Mouse (Mus musculus) heart, postnatal 0 days (tissue): Measurements from ENCODE around the gene Rcor1. TPM values are rescaled to one million over a fixed set of nuclear protein-coding genes. Genes with fewer than 3 reads are reported as not detected.

Experiments used
- ATAC-seq: fragments of 200-750 bp; cut with Nextera tagmentation; 2 replicates; pipeline ENCODE4 v1.8.0; 2017; ENCODE audit warnings: low read depth, moderate number of reproducible peaks, moderate library complexity; ENCODE audit not compliant: insufficient read depth
- DNase-seq: peaks from one replicate; pipeline ENCODE4 v3.0.0-alpha.2; 2016; ENCODE audit warnings: low spot score
- H3K27ac ChIP-seq: fragments of 300-500 bp; sonication (generic); 2 replicates; pipeline ENCODE4 v1.5.1; 2014; ENCODE audit warnings: low read depth, mild to moderate bottlenecking
- H3K27me3 ChIP-seq: fragments of 300-500 bp; sonication (generic); 2 replicates; pipeline ENCODE4 v1.6.1; 2014; ENCODE audit warnings: low read length, mixed read lengths; ENCODE audit not compliant: control insufficient read depth, insufficient read depth
- H3K36me3 ChIP-seq: fragments of 300-500 bp; sonication (generic); replicated peaks from 2 replicates; pipeline ENCODE4 v1.6.1; 2014; ENCODE audit warnings: low read length, mixed read lengths; ENCODE audit not compliant: control insufficient read depth, insufficient read depth
- H3K4me1 ChIP-seq: fragments of 300-500 bp; sonication (generic); 2 replicates; pipeline ENCODE4 v1.6.1; 2014; ENCODE audit warnings: antibody characterized with exemption; ENCODE audit not compliant: control insufficient read depth, insufficient read depth
- H3K4me2 ChIP-seq: fragments of 300-500 bp; sonication (generic); 2 replicates; pipeline ENCODE4 v1.6.1; 2014; ENCODE audit warnings: low read depth, mild to moderate bottlenecking, low read length, moderate library complexity
- H3K4me3 ChIP-seq: fragments of 300-500 bp; sonication (generic); 2 replicates; pipeline ENCODE4 v1.5.1; 2014; ENCODE audit warnings: low read depth, low read length
- H3K9ac ChIP-seq: fragments of 300-500 bp; sonication (generic); replicated peaks from 2 replicates; pipeline ENCODE4 v1.6.1; 2014; ENCODE audit warnings: low read depth, low read length, mixed read lengths
- H3K9me3 ChIP-seq: fragments of 300-500 bp; sonication (generic); replicated peaks from 2 replicates; pipeline ENCODE4 v1.6.1; 2016; ENCODE audit warnings: low read length; ENCODE audit not compliant: control insufficient read depth
- CTCF ChIP-seq: IDR thresholded peaks from 2 replicates; pipeline ENCODE4 v1.5.1; 2016; ENCODE audit warnings: antibody characterized with exemption, control low read depth, low read depth
- EP300 ChIP-seq: IDR thresholded peaks from 2 replicates; pipeline ENCODE4 v1.6.1; 2016; ENCODE audit warnings: antibody characterized with exemption, low read depth
- WGBS: fragments of 180-500 bp; shearing (Covaris S2); extraction: QIAGEN DNeasy Blood & Tissue Kit; methylation state at CpG from one replicate; pipeline ENCODE4 v1.1.7; 2014; 5-methylcytosine and 5-hydroxymethylcytosine counted together
- polyA plus RNA-seq: library from polyadenylated mRNA; unstranded; fragments of >200 nt; fragmentation: Nextera tagmentation; extraction: Ambion mirVana; gene quantifications from 2 replicates; pipeline ENCODE4 v1.2.1, GENCODE M21; 2015
- total RNA-seq: library from RNA; depleted of rRNA; stranded (reverse); fragments of >200 nt; gene quantifications from 2 replicates; pipeline ENCODE4 v1.2.3, GENCODE M21; 2014; ENCODE audit warnings: low replicate concordance

Rcor1 gene
- total and polyA plus RNA-seq, 2 experiments from 2014 or later, result 5.1 to 14.2 TPM

DNA sequence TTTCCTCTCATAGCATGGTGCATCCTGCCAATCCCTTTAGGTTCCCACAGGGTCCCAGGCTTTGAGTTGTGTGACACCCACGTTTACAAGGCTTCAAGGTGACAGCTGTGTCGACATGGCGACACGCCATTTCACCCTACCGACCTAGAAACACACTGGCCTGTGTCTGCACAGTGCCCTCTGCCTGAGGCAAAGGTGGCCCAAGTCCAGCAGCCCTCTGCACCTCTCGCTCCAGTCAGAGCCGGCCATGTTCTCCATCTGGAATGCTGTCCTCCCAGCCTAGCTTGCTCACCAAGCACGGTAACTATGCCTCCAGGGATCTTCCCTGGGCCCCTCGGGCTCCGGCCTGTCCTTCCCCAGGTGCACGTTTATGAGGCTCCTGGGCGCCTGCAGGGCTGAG, 46.4 kb upstream of the Rcor1 start:
- no peaks in the 10 kb centered on the region for H3K36me3 ChIP-seq
- 85% methylated on average over 12 of the region's 12 CpGs for WGBS
- H3K9me3 ChIP-seq, result no peaks in the 10 kb centered on the region
- no peak for TF ChIP-seq CTCF
- TF ChIP-seq EP300, result no peak
- H3K9ac ChIP-seq, result peak overlapping the region; percentile 53; the same call in 1 of the 2 replicates
- peak overlapping the region; percentile 58 for H3K4me2 ChIP-seq
- H3K27ac ChIP-seq, result peak overlapping the region; percentile 79
- DNase-seq (no peak), ATAC-seq (no peak)
- H3K27me3 ChIP-seq, result no peaks in the 10 kb centered on the region
- H3K4me3 ChIP-seq, result peak overlapping the region; percentile 48; the same call in 1 of the 2 replicates
- no peaks in the 10 kb centered on the region for H3K4me1 ChIP-seq

GRCm38 (mm10) chr12:110993226-110993625, 45.9 kb upstream of the Rcor1 start:
- Histone ChIP-seq H3K9me3 (no peaks in the 10 kb centered on the region), H3K4me2 (no peak overlapping the region), H3K4me3 (no peak overlapping the region), H3K27me3 (no peaks in the 10 kb centered on the region), H3K4me1 (no peaks in the 10 kb centered on the region), H3K9ac (no peak overlapping the region), H3K36me3 (no peaks in the 10 kb centered on the region), H3K27ac (no peak overlapping the region)
- ATAC-seq (no peak), DNase-seq (no peak)
- 81% methylated on average over 3 of the region's 3 CpGs for WGBS
- no peak for TF ChIP-seq EP300
- TF ChIP-seq CTCF, result no peak

DNA sequence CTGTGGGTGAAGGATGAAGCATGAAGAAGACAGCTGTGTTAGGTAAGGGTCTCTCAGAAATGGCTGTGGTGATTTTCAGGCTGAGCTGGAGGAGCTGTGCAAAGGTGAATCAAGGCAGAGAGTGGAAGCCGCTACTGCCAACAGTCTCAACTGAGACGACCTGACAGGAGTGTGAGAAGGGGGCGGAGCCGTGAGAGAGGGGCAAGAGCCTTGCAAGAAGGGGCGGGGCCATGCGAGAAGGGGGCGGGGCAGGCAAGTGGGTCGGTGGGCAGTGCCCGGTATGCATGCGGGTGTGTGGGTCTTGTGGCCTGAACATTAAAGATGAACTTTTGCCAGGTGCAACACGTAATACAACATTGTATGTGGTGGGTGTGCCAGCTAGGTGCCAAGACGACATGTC, 44.5 kb upstream of the Rcor1 start:
- ATAC-seq (no peak), DNase-seq (no peak)
- WGBS, result 39% methylated on average over 12 of the region's 12 CpGs
- Histone ChIP-seq H3K4me3 (no peak overlapping the region), H3K4me2 (no peak overlapping the region), H3K4me1 (no peaks in the 10 kb centered on the region), H3K9ac (no peak overlapping the region), H3K27ac (no peak overlapping the region), H3K27me3 (no peaks in the 10 kb centered on the region), H3K9me3 (no peaks in the 10 kb centered on the region), H3K36me3 (no peaks in the 10 kb centered on the region)
- TF ChIP-seq CTCF, result no peak
- no peak for TF ChIP-seq EP300

GRCm38 (mm10) chr12:110998092-110998491, 41.1 kb upstream of the Rcor1 start:
- H3K27ac ChIP-seq, result no peak overlapping the region
- DNase-seq, result no peak
- no peaks in the 10 kb centered on the region for H3K9me3 ChIP-seq
- no peak overlapping the region for H3K4me2 ChIP-seq
- TF ChIP-seq CTCF, result no peak
- no peak for TF ChIP-seq EP300
- no peak overlapping the region for H3K4me3 ChIP-seq
- H3K9ac ChIP-seq, result no peak overlapping the region
- H3K27me3 ChIP-seq, result no peaks in the 10 kb centered on the region
- no peaks in the 10 kb centered on the region for H3K36me3 ChIP-seq
- no peak for ATAC-seq
- 95% methylated on average over 11 of the region's 11 CpGs for WGBS
- no peaks in the 10 kb centered on the region for H3K4me1 ChIP-seq

DNA sequence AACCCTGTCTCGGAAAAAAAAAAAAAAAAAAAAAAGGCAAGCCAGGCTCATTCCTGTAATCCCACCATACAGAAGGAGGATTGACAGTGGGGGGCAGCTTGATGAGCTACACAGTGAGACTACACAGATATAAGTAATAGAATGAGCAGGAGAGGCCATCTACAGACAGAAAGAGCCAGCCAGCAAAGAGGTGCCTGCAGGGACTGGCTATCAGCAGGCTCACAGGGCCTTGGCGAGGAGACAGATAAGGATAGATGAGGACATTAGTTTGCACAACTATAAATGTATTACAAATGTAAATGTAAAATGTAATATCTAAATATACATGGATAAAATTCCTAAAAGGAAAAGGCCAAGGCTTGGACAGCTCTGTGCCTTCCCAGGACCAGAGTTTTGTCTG, 39.3 kb upstream of the Rcor1 start:
- H3K9me3 ChIP-seq, result no peaks in the 10 kb centered on the region
- H3K27me3 ChIP-seq, result no peaks in the 10 kb centered on the region
- no peak overlapping the region for H3K27ac ChIP-seq
- H3K36me3 ChIP-seq, result no peaks in the 10 kb centered on the region
- H3K4me1 ChIP-seq, result no peaks in the 10 kb centered on the region
- H3K4me3 ChIP-seq, result no peak overlapping the region
- no peak for TF ChIP-seq CTCF
- no peak for TF ChIP-seq EP300
- H3K4me2 ChIP-seq, result no peak overlapping the region
- ATAC-seq, result no peak
- 41% methylated on average over 2 of the region's 2 CpGs for WGBS
- no peak overlapping the region for H3K9ac ChIP-seq
- no peak for DNase-seq

DNA sequence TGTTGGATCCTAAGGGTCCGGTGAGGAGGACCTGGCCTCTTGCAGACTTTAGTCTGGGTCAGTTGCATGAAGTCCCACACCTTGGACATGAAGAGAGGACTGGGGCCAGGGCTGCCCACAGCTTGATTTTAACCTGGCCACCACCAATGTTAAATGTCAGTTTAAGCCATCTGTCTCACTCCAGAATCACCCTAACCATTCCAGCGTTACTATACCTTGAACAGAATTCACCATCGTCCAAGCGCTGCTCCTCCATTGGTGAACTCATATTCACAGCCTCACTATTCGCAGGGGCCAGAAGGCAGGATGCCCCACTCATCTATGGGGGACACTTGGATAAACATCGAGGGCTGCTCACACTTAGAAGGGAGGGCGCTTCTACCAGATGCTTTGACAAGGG, 38.2 kb upstream of the Rcor1 start:
- 95% methylated on average over 7 of the region's 7 CpGs for WGBS
- Histone ChIP-seq H3K4me2 (no peak overlapping the region), H3K9ac (no peak overlapping the region), H3K27me3 (no peaks in the 10 kb centered on the region), H3K4me1 (peaks cover 1% of the 10 kb centered on the region; the same call in 1 of the 2 replicates), H3K27ac (no peak overlapping the region), H3K4me3 (no peak overlapping the region), H3K36me3 (no peaks in the 10 kb centered on the region), H3K9me3 (no peaks in the 10 kb centered on the region)
- TF ChIP-seq EP300 (no peak), CTCF (no peak)
- no peak for ATAC-seq
- no peak for DNase-seq
